Mouse (Mus musculus) urinary bladder, postnatal 36 days (tissue): ENCODE results near the gene Gm9903.
A peak's percentile ranks its signal among the peaks of the same experiment; 100 is the strongest.

Experiments
- DNase-seq, 2 experiments: peaks; one replicate each; pipeline ENCODE4 v3.0.0; 2022; ENCODE audit warnings: low spot score in 2 of 2, mixed read lengths in 1 of 2

Gm9903 gene

DNA sequence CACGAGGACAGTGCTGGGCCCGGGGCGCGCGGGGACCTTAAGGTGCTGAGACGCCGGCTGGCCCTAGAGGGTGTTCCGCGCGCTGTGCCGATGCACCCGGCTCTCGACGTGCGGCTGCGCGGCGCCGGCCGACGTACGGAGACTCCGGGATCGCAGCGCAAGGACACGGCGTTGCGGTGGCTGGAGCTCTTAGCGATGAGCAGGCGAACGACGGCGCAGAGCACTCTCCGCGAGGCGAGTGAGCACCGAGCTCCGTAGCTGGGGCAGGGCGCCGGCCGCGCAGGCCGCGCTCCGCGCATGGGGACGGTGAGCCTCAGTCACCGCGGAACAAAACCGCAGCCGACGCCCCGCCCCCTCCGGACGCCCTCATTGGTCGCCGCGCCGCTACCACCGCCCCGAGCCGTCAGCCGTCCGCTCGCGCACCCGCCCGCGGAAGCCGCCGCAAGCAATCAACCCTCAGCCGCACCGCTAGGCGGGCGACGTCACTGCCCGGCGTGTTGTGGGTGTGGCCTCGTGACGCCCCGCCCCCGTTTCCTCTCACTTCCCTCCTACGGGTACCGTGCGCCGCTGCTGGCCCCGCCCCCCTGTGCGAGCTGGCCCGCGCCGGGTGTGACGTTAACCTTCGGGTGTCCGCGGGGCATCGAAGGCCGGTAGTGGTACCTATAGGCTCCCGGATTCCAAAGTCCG is at the start of gene Gm9903, which contains the start of gene Fam53a:
TSS of gene Gm9903 (plus strand) at position 625 of the 687 bp plus-strand sequence.
TSS of gene Fam53a (minus strand) at position 335 of the 687 bp plus-strand sequence.
- peak; percentile 100 for DNase-seq

- DNase-seq: no peak
These were observed 49.4 kb upstream of the Gm9903 start for GRCm38 (mm10) chr5:33580336-33580735.

DNA sequence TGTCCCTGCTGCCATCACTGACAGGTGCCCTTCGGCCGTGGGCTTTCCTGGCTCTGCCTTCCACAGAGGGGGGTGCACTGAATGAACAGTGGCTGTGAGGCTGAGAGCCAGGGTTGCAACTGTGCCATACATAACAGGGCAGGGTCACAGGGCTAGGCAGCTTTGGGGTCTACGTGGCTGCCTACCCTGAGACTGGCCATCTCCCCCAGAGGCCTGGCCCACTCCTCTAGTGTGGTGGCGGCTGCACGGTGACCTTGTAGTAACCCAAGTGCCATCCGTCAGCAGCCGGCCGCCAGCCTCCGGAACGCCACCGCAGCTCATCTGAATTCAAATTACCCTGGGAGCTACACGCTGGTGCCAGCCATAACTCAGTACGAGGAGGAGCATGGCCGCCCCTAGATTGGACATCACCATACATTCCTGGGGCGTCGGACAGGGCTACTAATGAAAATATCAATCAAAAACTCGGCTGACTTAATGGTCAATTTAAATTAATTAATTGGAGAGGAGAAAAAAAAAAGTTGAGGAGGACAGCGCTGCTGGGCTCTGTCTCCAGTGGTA is 42.1 kb upstream of the Gm9903 start:
- DNase-seq: no peak

DNA sequence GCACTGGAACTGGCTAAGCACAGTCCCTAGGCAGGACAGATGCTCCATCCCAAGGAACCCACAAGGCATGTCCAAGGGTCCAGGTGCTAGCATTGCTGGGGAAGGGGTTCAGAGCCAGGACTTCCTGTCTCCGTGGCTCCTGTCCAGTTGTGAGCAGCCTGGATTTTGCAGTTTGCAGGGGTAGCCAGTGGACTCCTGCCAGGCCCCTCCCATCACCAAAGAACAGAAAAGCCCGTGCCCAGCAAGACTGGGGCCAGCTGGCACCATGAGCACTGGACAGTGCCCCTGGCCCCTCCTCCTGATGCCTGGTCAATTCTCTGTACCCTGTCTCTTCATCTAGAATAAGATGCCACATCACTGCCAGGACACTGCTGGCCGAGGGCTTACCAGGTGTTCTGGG is 41.7 kb upstream of the Gm9903 start:
- no peak for DNase-seq

- peak; percentile 43 to 62 for DNase-seq
These were observed 40.4 kb upstream of the Gm9903 start for GRCm38 (mm10) chr5:33589221-33589888.

DNA sequence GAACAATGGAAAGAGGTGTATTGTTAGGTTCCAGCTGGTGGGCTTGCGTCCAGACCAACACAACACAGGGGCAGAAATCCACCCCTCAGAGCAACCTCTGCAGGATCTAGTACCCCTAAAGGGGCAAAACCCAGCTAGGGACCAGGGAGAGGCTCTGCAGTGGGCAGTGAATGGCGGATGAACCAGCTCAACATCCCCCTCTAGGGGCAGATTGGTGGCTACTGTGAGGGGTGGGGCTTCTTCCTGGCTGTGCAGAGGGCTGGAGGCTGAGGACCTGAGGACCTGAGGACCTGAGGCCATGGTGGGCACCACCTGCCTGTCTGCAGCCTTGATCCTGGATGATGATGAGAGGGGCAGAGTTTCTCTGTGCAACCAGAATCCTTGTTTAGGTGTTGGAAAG is 36.1 kb upstream of the Gm9903 start:
- DNase-seq: no peak

DNA sequence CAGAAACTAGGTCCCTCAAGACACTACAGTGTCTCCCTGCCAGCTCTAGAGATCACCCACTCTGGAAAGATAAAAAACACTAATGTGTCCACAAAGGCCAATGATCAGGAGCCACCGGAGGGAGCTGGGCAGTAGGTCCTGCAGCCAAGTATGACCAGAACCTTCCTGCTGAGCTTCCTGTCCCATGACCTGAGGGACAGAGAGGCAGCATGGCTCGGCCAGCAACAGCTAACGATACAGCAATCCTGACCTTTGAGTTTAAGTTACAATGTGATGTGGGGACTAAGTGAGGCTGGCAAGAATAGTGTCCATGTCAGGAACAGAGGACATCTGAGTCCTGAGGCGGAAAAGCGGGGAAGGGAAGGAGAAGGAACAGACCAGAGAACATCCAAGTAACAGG is 24.4 kb upstream of the Gm9903 start:
- DNase-seq: no peak

- no peak for DNase-seq
These were observed 23.1 kb upstream of the Gm9903 start for GRCm38 (mm10) chr5:33606631-33607030.

DNA sequence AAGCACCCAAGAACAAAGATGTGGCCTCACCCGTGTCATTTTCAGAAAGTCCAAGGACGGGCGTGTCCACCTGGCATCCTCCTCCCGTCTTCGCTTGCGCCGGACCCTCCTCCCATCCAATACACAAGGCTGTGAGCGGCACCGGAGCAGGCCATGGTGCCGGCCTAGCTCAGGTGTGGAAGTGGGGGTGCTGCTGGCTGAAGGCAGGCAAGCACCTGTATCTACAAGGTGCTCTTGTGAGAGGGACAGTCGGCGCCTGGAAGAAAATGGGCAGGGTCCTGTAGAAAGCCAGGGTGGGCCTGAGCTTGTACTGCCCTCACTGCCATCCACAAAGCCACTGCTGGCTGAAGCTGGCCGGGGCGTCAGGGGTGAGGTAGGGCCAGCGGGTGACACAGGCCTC is 22.3 kb upstream of the Gm9903 start:
- DNase-seq: no peak

DNA sequence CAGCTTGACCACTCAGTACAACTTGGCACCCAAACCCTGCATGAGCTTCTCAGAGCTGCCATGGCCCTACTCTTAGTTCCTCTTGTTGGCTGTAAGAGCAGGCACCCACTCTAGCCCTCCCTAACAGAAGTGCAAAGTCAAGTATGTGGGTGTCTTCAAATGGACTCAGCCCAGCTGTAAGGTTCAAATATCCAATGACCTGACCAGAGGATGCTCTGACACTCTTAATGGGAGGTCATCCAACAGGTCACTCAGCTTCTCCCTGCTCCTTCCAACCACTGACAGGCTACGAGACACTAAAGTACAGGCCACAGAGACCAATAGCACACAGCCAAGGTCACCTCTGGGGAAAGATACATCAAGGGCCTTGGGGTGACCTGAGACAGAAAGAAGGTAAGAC is 20.5 kb upstream of the Gm9903 start:
- no peak for DNase-seq

GRCm38 (mm10) chr5:33611795-33612194 is 17.9 kb upstream of the Gm9903 start:
- DNase-seq: no peak

- no peak for DNase-seq
These were observed 15.3 kb upstream of the Gm9903 start for GRCm38 (mm10) chr5:33614391-33614790.

GRCm38 (mm10) chr5:33622671-33623070 is 7.1 kb upstream of the Gm9903 start:
- no peak for DNase-seq

- DNase-seq: no peak
These were observed 6.0 kb upstream of the Gm9903 start for GRCm38 (mm10) chr5:33623766-33624165.

DNA sequence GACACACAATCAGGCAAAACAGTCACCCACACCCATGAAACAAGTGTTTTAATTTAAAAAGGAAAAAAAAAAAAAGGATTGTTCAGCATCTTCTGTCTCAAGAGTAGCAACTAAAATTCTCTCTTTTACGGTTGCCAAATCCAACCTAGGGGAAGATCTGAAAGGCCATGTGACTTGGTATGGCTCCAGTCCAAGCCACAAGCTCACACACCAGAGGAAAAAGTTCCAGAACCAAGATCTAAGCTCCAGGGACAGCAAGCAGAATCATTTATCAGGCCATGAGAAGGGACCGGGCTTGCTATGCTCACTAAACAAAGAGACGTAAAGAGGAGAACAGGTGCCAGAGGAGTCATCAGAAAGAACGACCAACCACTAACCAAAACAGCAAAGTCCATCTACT is 1.8 kb upstream of the Gm9903 start:
- no peak for DNase-seq

DNA sequence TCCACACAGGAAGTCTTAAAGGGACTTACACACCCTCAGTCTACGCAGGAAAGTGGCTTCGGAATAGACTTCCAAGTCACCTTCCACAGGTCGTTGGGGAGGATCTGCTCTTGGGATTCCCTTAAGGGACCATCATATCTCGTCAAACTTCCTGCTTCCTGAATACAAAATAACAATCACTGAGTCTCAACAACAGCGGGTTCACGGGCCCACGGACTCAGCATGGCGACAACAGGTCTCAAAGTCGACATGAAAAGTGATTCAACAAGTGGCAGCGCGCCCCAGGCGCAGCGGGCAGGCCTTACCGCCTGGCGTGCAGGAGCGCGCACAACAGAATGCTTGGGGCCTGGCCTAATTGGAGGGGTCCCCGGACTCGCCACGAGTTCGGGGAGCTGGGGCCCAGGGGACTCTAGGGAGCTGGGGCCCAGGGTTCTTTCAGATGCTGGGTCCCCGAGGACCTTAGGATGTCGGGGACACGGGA is 865 bp upstream of the Gm9903 start:
- DNase-seq: peak; percentile 53 to 60

DNA sequence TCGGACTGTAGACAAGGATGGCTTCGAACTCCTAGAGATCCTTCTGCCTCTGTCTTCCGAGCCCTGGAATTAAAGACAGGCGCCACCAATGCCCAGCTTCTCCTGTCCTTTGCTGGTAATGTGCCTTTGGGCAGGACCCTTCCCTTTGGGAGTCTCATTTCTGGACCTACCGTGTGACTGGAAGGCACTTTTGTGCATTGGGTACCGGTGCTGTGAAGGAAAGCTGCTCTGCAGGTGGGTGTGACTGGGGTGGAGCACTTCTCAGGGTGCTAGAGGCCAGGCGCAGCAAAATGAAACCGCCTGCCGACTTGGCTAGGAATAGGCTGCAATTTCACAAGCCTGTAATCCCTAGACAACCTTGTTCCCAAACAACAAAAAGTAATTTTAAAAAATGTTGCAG is 336 bp downstream of the Gm9903 start:
- DNase-seq: peak; percentile 36 to 62

GRCm38 (mm10) chr5:33630615-33631014 is 890 bp downstream of the Gm9903 start:
- DNase-seq: no peak

DNA sequence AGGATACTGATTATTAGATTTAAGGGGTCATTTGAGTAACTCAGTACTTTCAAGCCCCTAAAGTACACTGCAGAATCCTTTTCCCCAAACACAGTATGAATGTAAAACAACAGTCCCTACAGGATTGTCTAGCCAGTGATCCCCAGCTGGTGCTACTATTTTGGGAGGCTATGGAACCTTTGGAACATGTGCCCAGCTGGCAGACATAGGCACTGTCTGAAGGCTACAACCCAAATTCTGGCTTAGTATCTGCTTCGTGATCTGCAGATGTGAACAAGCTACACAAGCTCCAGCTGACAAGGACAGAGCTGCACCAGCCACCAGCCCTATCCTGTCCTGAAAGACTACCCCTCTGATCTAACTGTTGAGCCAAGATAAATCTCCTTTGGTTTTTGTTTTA is 2.8 kb downstream of the Gm9903 start:
- DNase-seq: no peak

DNA sequence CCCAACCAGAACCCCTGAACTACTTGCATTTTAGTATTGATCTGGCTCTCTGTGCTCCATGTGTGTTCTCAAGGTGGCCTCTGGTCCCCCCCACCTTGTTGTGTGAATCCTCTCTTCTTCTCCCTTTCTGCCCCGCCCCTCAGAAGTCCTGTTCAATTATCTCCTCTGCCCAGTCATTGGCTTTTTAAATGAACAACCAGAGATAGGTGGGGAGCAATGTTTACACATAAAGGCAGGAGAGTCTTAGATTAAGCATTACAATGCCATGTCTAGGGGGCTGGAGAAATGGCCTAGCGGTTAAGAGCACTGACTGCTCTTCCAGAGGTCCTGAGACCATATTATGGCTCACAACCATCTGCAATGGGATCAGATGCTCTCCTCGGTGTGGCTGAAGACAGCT is 5.6 kb downstream of the Gm9903 start:
- DNase-seq: no peak

- no peak for DNase-seq
These were observed 8.1 kb downstream of the Gm9903 start for GRCm38 (mm10) chr5:33637606-33638350.

DNA sequence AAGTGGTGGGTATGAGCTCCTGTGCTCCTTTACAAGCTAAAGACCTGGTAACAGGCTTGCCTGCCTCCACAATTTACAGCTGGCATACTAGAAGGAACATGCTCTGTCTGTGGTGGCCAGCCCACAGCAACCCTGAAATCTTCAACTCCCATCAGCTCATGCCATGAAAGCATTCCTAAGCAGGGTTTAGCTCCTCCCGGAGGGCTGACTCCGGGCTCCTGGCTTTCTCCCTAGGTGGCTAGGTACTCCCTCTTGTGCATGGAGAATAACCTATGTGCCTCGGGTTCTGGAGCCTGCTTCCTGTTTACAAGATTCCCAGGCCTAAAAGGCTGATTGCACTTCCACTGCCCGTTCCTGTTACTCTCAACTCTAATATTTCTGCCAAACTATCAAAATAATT is 9.1 kb downstream of the Gm9903 start:
- DNase-seq: no peak
